Comparison of ENCODE assay signal across 13 mouse cellular contexts in the genomic region with DNA sequence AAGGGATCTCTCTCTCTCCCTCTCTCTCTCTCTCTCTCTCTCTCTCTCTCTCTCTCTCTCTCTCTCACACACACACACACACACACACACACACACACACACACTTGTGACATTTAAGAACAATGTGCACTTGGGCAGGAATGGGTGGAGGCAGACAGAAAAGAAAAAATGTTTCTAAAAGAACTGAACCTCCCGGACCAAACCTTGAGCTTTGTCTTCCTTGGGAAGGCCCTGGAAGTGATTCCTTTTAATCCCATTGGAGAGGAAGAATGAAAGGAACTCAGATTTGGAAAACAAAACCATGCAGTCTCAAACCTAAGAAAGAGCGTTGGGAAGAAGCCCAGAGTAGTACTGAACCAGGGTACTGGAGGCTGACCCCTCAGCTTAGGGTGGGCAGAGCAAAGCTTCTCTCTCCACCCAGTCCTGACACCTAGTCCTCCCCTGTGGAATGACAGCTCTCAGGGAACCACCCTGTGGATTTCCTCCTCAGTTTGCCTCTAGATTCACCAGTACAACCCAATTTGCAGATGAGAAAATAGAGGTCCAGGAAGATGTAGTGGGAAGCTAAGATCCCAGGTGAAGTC.
A peak's percentile ranks its signal among the peaks of the same experiment; 100 is the strongest.
DNase-seq lines count a peak whose midpoint lies in the region; ATAC-seq lines count a peak whose summit lies in the region.
"Had no signal": no experiment of that assay in that cellular context is flagged by ENCODE, and none has a peak within 500 bp of the region (broad histone marks: within the 10 kb centered on the region; RNA-seq: fewer than 3 reads in every experiment).

No protein-coding gene starts in this region.

- H3K4me1 ChIP-seq in embryonic facial prominence, embryonic 10.5 days = peaks cover 23% of the 10 kb centered on the region
- peaks cover 32% of the 10 kb centered on the region for H3K4me1 ChIP-seq in hindbrain, embryonic 12.5 days
- H3K4me1 ChIP-seq in midbrain, embryonic 16.5 days (ENCODE audit: control insufficient read depth, insufficient read depth, low read length) = peaks cover 5% of the 10 kb centered on the region; the same call in 1 of the 2 replicates
- H3K4me1 ChIP-seq: heart, embryonic 13.5 days had no signal

- DNase-seq in ZHBTc4 (ENCODE audit: low read depth, low spot score) = peak; percentile 42
- DNase-seq in embryonic facial prominence, embryonic 10.5 days (ENCODE audit: low spot score) = no peak
- no peak for DNase-seq in urinary bladder, adult 2 months (ENCODE audit: low spot score)
- DNase-seq in right cerebral cortex, postnatal 4 days = no peak
- no peak for DNase-seq in kidney, adult 11 months
- DNase-seq: cerebellum, adult 9-11 months; kidney, postnatal 36 days had no signal

- 36% methylated on average over 2 of the region's 2 CpGs for WGBS in embryonic facial prominence, embryonic 10.5 days
- 29% methylated on average over 2 of the region's 2 CpGs for WGBS in hindbrain, embryonic 12.5 days
- WGBS in midbrain, embryonic 16.5 days = 8% methylated on average over 2 of the region's 2 CpGs

- H3K4me3 ChIP-seq in embryonic facial prominence, embryonic 10.5 days = no peak overlapping the region
- no peak overlapping the region for H3K4me3 ChIP-seq in hindbrain, embryonic 12.5 days
- no peak overlapping the region for H3K4me3 ChIP-seq in midbrain, embryonic 16.5 days (ENCODE audit: low read depth, low read length)
- H3K4me3 ChIP-seq: erythroblast, embryonic 14.5 days; heart, embryonic 13.5 days had no signal

- H3K9ac ChIP-seq in hindbrain, embryonic 12.5 days = no peak overlapping the region
- H3K9ac ChIP-seq in midbrain, embryonic 16.5 days (ENCODE audit: low read depth, low read length) = no peak overlapping the region; the same call in 1 of the 2 replicates
- H3K9ac ChIP-seq: heart, embryonic 13.5 days; liver, embryonic 14.5 days had no signal

- H3K27me3 ChIP-seq in embryonic facial prominence, embryonic 10.5 days (replicated peaks; ENCODE audit: low read depth, poor library complexity, severe bottlenecking) = no peaks in the 10 kb centered on the region
- no peaks in the 10 kb centered on the region for H3K27me3 ChIP-seq in hindbrain, embryonic 12.5 days
- H3K27me3 ChIP-seq in midbrain, embryonic 16.5 days (ENCODE audit: control insufficient read depth, insufficient read depth, low read depth, low read length) = no peaks in the 10 kb centered on the region

- ATAC-seq in hindbrain, embryonic 12.5 days (ENCODE audit: low FRiP score) = peak; percentile 73
- ATAC-seq in midbrain, embryonic 16.5 days = peak; percentile 73; the same call in 1 of the 2 replicates
- ATAC-seq: intestine, postnatal 0 days had no signal

- no peak overlapping the region for H3K4me2 ChIP-seq in hindbrain, embryonic 12.5 days (replicated peaks)
- no peak overlapping the region for H3K4me2 ChIP-seq in midbrain, embryonic 16.5 days (ENCODE audit: low read length)
- H3K4me2 ChIP-seq: heart, embryonic 13.5 days had no signal

- H3K27ac ChIP-seq in embryonic facial prominence, embryonic 10.5 days (replicated peaks) = peak overlapping the region; percentile 55
- H3K27ac ChIP-seq in hindbrain, embryonic 12.5 days = peak overlapping the region; percentile 84
- H3K27ac ChIP-seq in midbrain, embryonic 16.5 days (ENCODE audit: low read length) = peak overlapping the region; percentile 4; the same call in 1 of the 2 replicates
- H3K27ac ChIP-seq: heart, embryonic 13.5 days; liver, embryonic 14.5 days had no signal

- H3K9me3 ChIP-seq in embryonic facial prominence, embryonic 10.5 days = no peaks in the 10 kb centered on the region
- H3K9me3 ChIP-seq in hindbrain, embryonic 12.5 days (replicated peaks) = no peaks in the 10 kb centered on the region
- no peaks in the 10 kb centered on the region for H3K9me3 ChIP-seq in midbrain, embryonic 16.5 days (replicated peaks; ENCODE audit: control insufficient read depth, low read length, poor library complexity, severe bottlenecking)
- H3K9me3 ChIP-seq: heart, embryonic 13.5 days had no signal

- no peaks in the 10 kb centered on the region for H3K36me3 ChIP-seq in embryonic facial prominence, embryonic 10.5 days (replicated peaks)
- no peaks in the 10 kb centered on the region for H3K36me3 ChIP-seq in hindbrain, embryonic 12.5 days
- no peaks in the 10 kb centered on the region for H3K36me3 ChIP-seq in midbrain, embryonic 16.5 days (ENCODE audit: control insufficient read depth, insufficient read depth, low read length)
- H3K36me3 ChIP-seq: heart, embryonic 13.5 days had no signal

Comparison
In these comparisons a context has a peak if more than half of its experiments do, and no peak if none do; other contexts are left out.
1. H3K27ac ChIP-seq: peak in every context shown above with its lines; median percentile 84 in hindbrain, embryonic 12.5 days; 55 in embryonic facial prominence, embryonic 10.5 days; 4 in midbrain, embryonic 16.5 days.